Mouse (Mus musculus): Measurements from ENCODE around the gene Krtap17-1.

Gene Krtap17-1

GRCm38 (mm10) chr11:99964213-99964612, 29.6 kb downstream of the Krtap17-1 start:
- peak; percentile 6 for DNase-seq (ENCODE audit: low read depth)

DNA sequence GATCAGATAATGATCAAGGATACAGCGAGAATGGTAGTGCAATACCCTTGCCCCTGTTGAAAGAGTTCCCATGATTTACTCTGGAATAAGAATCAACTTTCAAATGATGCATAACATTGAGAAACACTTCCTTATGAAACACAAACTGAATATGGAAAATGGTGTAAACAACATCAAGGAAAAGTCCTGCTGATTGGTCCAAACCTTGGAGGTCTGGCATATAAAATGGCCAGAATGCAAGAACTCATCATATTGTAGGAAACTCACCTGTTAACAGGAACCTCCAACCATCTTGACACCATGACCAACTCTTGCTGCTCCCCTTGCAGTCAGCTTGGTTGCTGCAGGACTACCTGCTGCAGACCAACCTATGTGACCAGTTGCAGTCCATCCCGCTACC, 45.6 kb downstream of the Krtap17-1 start, which contains the start of gene Krtap9-5:
Gene Krtap9-5 (plus strand): TSS at position 301 of the 400 bp plus-strand sequence.
- DNase-seq (ENCODE audit: low read depth): no peak

Measured in NIH3T3 (cell line).